20 mouse cellular contexts compared by ENCODE assay signal in genomic region chr5:29947225-29947624, GRCm38 (mm10).
A peak's percentile ranks its signal among the peaks of the same experiment; 100 is the strongest.
DNase-seq lines count a peak whose midpoint lies in the region; ATAC-seq and TF ChIP-seq lines count a peak whose summit lies in the region.
"Had no signal": no experiment of that assay in that cellular context is flagged by ENCODE, and none has a peak within 500 bp of the region (broad histone marks: within the 10 kb centered on the region; RNA-seq: fewer than 3 reads in every experiment).

No protein-coding gene starts in this region.

- H3K27ac ChIP-seq in heart, postnatal 0 days (ENCODE audit: low read depth), result 0 out of 2 replicates have a peak overlapping the region, but pooled peaks have one; percentile 7
- H3K27ac ChIP-seq: embryonic facial prominence, embryonic 12.5 days; forebrain, embryonic 15.5 days; heart, adult 2 months; heart, embryonic 15.5 days had no signal

- intact Hi-C loops in heart, postnatal 10 days (cut with DNase I), result no loop called here

- DNase-seq in heart, postnatal 0 days (ENCODE audit: low spot score), result no peak
- DNase-seq in heart, postnatal 10 days, result no peak
- peak; percentile 51 for DNase-seq in 416B (ENCODE audit: low read depth)
- peak; percentile 20 for DNase-seq in splenic B cell, adult 2 months (ENCODE audit: low read depth, low spot score)
- no peak for DNase-seq in lung, adult 18-20 months
- no peak for DNase-seq in gastrocnemius, postnatal 4 days (ENCODE audit: low spot score in 2 of 2)
- DNase-seq: adrenal gland, postnatal 10 days; cerebellum, adult 11 months; cerebellum, adult 8-10 months; cerebellum, postnatal 14 days; embryo, embryonic 11 days; gastrocnemius, postnatal 36 days; heart, adult 2 months; heart, postnatal 36 days had no signal

- TF ChIP-seq CTCF in heart, postnatal 0 days (IDR thresholded peaks at IDR 0.05; ENCODE audit: low read depth), result no peak

- peaks cover 13% of the 10 kb centered on the region for H3K4me1 ChIP-seq in heart, postnatal 0 days (ENCODE audit: control insufficient read depth, insufficient read depth)
- H3K4me1 ChIP-seq: forebrain, embryonic 15.5 days had no signal

- WGBS in heart, postnatal 0 days, result 46% methylated on average over 2 of the region's 2 CpGs

- H3K9me3 ChIP-seq in heart, postnatal 0 days (replicated peaks; ENCODE audit: control insufficient read depth, low read length), result no peaks in the 10 kb centered on the region
- H3K9me3 ChIP-seq: embryonic facial prominence, embryonic 12.5 days; forebrain, embryonic 15.5 days; heart, embryonic 15.5 days had no signal

- TF ChIP-seq EP300 in heart, postnatal 0 days (IDR thresholded peaks at IDR 0.05; ENCODE audit: low read depth), result no peak

- H3K27me3 ChIP-seq in heart, postnatal 0 days (ENCODE audit: control insufficient read depth, insufficient read depth, low read length), result no peaks in the 10 kb centered on the region
- H3K27me3 ChIP-seq in splenic B cell, adult 2 months (ENCODE audit: control insufficient read depth, insufficient read depth, low read length, poor library complexity, severe bottlenecking), result no peaks in the 10 kb centered on the region
- H3K27me3 ChIP-seq: embryonic facial prominence, embryonic 12.5 days; forebrain, embryonic 15.5 days; heart, embryonic 15.5 days had no signal

- ATAC-seq in heart, postnatal 0 days (ENCODE audit: insufficient read depth, low read depth), result 0 out of 2 replicates have a peak, but pooled peaks have one; percentile 14
- ATAC-seq in granulocyte monocyte progenitor cell, adult 5-6 weeks (replicated peaks; ENCODE audit: poor library complexity, severe bottlenecking), result peak; percentile 10
- ATAC-seq: forebrain, embryonic 15.5 days; hindbrain, embryonic 16.5 days had no signal

- no peak overlapping the region for H3K4me3 ChIP-seq in heart, postnatal 0 days (ENCODE audit: low read depth, low read length)
- H3K4me3 ChIP-seq: embryonic facial prominence, embryonic 12.5 days; forebrain, embryonic 15.5 days; heart, adult 2 months; heart, embryonic 15.5 days had no signal

- H3K9ac ChIP-seq in heart, postnatal 0 days (replicated peaks; ENCODE audit: low read depth, low read length), result no peak overlapping the region
- H3K9ac ChIP-seq: embryonic facial prominence, embryonic 12.5 days; forebrain, embryonic 15.5 days; heart, embryonic 15.5 days had no signal

- H3K36me3 ChIP-seq in heart, postnatal 0 days (replicated peaks; ENCODE audit: control insufficient read depth, insufficient read depth, low read length), result no peaks in the 10 kb centered on the region
- H3K36me3 ChIP-seq in splenic B cell, adult 2 months (ENCODE audit: control insufficient read depth, insufficient read depth, low read length, poor library complexity, severe bottlenecking), result no peaks in the 10 kb centered on the region
- H3K36me3 ChIP-seq: embryonic facial prominence, embryonic 12.5 days; forebrain, embryonic 15.5 days; heart, embryonic 15.5 days had no signal

- no peak overlapping the region for H3K4me2 ChIP-seq in heart, postnatal 0 days (ENCODE audit: low read depth, low read length)
- H3K4me2 ChIP-seq: embryonic facial prominence, embryonic 12.5 days; forebrain, embryonic 15.5 days; heart, embryonic 11.5 days; heart, embryonic 15.5 days had no signal

Comparison
In these comparisons a context has a peak if more than half of its experiments do, and no peak if none do; other contexts are left out.
1. DNase-seq: peak in 416B (single experiment) and splenic B cell, adult 2 months (single experiment); none in heart, postnatal 0 days (single experiment), heart, postnatal 10 days (0 of 2), lung, adult 18-20 months (0 of 2) and gastrocnemius, postnatal 4 days (0 of 2).